Mouse (Mus musculus) embryonic fibroblast, embryonic 13.5 days (primary cell): ENCODE measurements at regions not wholly inside any gene's neighbourhood (a gene's known extent, or its start where the extent isn't known, plus 50 kb on each side); places are given as distances from the start of the nearest gene placed in this dataset.

Experiments
- CTCF ChIP-seq: IDR thresholded peaks from 2 replicates; pipeline ENCODE4 v1.5.1; 2011; ENCODE audit warnings: mild to moderate bottlenecking, control low read depth, low read length, moderate library complexity, borderline replicate concordance; ENCODE audit not compliant: insufficient read depth
- POLR2A ChIP-seq: IDR thresholded peaks from 2 replicates; pipeline ENCODE4 v1.6.1; 2011; ENCODE audit warnings: low read depth, mild to moderate bottlenecking, control low read depth, low read length, moderate library complexity

DNA sequence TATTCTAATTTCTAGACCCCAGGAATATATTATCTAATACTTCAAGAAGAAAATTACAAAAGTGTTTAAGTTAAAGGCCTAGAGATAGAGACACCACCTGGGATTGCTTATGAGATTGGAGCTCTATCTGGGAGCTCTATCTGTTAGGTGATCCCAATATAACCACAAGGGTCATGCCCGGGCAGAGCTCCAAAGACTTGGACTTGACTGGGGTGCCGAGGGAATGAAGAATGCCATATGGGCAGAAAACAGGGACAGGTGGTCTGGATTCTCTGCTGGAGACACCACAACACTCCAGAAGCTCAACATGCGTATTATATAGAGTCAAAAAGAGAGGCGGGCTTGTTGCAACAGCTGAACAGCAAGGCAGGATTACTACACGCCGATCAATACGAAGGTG lies 92.9 kb upstream of the Egflam start:
- TF ChIP-seq CTCF (no peak), POLR2A (no peak)
